Mouse (Mus musculus): ENCODE measurements at regions not wholly inside any gene's neighbourhood (a gene's known extent, or its start where the extent isn't known, plus 50 kb on each side); places are given as distances from the start of the nearest gene placed in this dataset.

- Histone ChIP-seq H3K9me3 (ENCODE audit: control insufficient read depth, low read length) (no peaks in the 10 kb centered on the region), H3K4me2 (ENCODE audit: low read length) (no peak overlapping the region), H3K4me3 (ENCODE audit: low read depth, low read length) (no peak overlapping the region), H3K27me3 (replicated peaks; ENCODE audit: control insufficient read depth, insufficient read depth, low read length) (no peaks in the 10 kb centered on the region), H3K9ac (ENCODE audit: low read length) (no peak overlapping the region), H3K4me1 (replicated peaks; ENCODE audit: control insufficient read depth, insufficient read depth, low read length) (no peaks in the 10 kb centered on the region), H3K27ac (ENCODE audit: low read depth) (no peak overlapping the region), H3K36me3 (ENCODE audit: control insufficient read depth, insufficient read depth, low read length) (no peaks in the 10 kb centered on the region)
- no peak for ATAC-seq (replicated peaks; ENCODE audit: low FRiP score, low TSS enrichment, low read depth)
- no peak for DNase-seq (ENCODE audit: low spot score)
- WGBS, result 50% methylated on average over 1 of the region's 1 CpGs
Measured at GRCm38 (mm10) chr1:75901146-75901545, 355.1 kb downstream of the Slc4a3 start.

GRCm38 (mm10) chr1:75905699-75906470 is 359.8 kb downstream of the Slc4a3 start:
- H3K9me3 ChIP-seq (ENCODE audit: control insufficient read depth, low read length), result no peaks in the 10 kb centered on the region
- no peak overlapping the region for H3K9ac ChIP-seq (ENCODE audit: low read length)
- H3K4me3 ChIP-seq (ENCODE audit: low read depth, low read length), result no peak overlapping the region
- H3K27ac ChIP-seq (ENCODE audit: low read depth), result no peak overlapping the region
- no peaks in the 10 kb centered on the region for H3K4me1 ChIP-seq (replicated peaks; ENCODE audit: control insufficient read depth, insufficient read depth, low read length)
- WGBS, result 76% methylated on average over 9 of the region's 9 CpGs
- H3K4me2 ChIP-seq (ENCODE audit: low read length), result no peak overlapping the region
- ATAC-seq (replicated peaks; ENCODE audit: low FRiP score, low TSS enrichment, low read depth), result no peak
- DNase-seq (ENCODE audit: low spot score), result no peak
- H3K36me3 ChIP-seq (ENCODE audit: control insufficient read depth, insufficient read depth, low read length), result no peaks in the 10 kb centered on the region
- no peaks in the 10 kb centered on the region for H3K27me3 ChIP-seq (replicated peaks; ENCODE audit: control insufficient read depth, insufficient read depth, low read length)

DNA sequence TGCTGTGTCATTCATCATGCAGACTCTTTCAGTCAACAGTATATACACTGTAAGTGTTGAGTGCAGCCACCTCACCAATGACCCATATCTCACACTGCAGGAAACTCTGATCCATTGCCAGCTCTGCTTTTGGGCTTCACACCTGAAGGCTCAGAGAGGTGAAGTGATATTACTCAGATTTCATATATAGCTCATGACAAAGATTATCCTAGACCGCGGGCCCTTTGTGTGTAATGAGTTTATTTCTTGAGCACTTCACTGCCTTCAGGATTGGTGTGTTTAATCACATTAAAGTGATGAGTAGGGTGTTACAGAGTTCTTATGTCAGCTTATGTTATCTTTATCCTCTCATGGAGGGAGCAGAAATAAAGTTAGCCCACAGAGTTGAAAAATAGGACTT is 369.2 kb downstream of the Slc4a3 start:
- Histone ChIP-seq H3K4me2 (ENCODE audit: low read length) (no peak overlapping the region), H3K27me3 (replicated peaks; ENCODE audit: control insufficient read depth, insufficient read depth, low read length) (no peaks in the 10 kb centered on the region), H3K36me3 (ENCODE audit: control insufficient read depth, insufficient read depth, low read length) (no peaks in the 10 kb centered on the region), H3K4me1 (replicated peaks; ENCODE audit: control insufficient read depth, insufficient read depth, low read length) (no peaks in the 10 kb centered on the region), H3K9ac (ENCODE audit: low read length) (no peak overlapping the region), H3K9me3 (ENCODE audit: control insufficient read depth, low read length) (no peaks in the 10 kb centered on the region), H3K27ac (ENCODE audit: low read depth) (no peak overlapping the region), H3K4me3 (ENCODE audit: low read depth, low read length) (no peak overlapping the region)
- WGBS, result 87% methylated on average over 2 of the region's 2 CpGs
- ATAC-seq (replicated peaks; ENCODE audit: low FRiP score, low TSS enrichment, low read depth) (no peak), DNase-seq (ENCODE audit: low spot score) (no peak)

- Histone ChIP-seq H3K27ac (ENCODE audit: low read depth) (no peak overlapping the region), H3K4me1 (replicated peaks; ENCODE audit: control insufficient read depth, insufficient read depth, low read length) (no peaks in the 10 kb centered on the region), H3K9me3 (ENCODE audit: control insufficient read depth, low read length) (no peaks in the 10 kb centered on the region), H3K27me3 (replicated peaks; ENCODE audit: control insufficient read depth, insufficient read depth, low read length) (no peaks in the 10 kb centered on the region), H3K9ac (ENCODE audit: low read length) (no peak overlapping the region), H3K4me3 (ENCODE audit: low read depth, low read length) (no peak overlapping the region), H3K4me2 (ENCODE audit: low read length) (no peak overlapping the region), H3K36me3 (ENCODE audit: control insufficient read depth, insufficient read depth, low read length) (no peaks in the 10 kb centered on the region)
- ATAC-seq (replicated peaks; ENCODE audit: low FRiP score, low TSS enrichment, low read depth), result no peak
- WGBS, result 28% methylated on average over 2 of the region's 2 CpGs
- no peak for DNase-seq (ENCODE audit: low spot score)
Measured at GRCm38 (mm10) chr1:75916181-75916580, 370.1 kb downstream of the Slc4a3 start.

DNA sequence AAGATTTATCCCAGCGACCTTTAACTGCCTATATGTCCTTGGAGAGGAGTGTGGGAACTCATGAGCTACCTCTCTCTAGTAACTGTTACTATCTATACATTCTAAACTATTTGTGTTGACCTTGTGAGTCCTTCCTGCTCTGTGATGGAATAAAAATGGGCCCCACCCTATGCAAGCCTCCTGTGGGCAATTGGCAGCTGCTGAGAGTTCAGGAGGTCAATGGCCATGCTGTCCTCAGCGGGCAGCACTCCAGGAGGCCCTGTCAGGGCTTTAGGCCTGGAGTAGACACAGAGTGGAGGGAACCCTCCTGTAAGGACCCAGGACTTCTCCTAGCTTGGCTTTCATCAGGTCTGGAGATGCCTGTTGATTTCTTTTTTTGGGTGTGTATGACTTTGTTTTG is 373.1 kb downstream of the Slc4a3 start:
- DNase-seq (ENCODE audit: low spot score) (no peak), ATAC-seq (replicated peaks; ENCODE audit: low FRiP score, low TSS enrichment, low read depth) (no peak)
- Histone ChIP-seq H3K4me3 (ENCODE audit: low read depth, low read length) (no peak overlapping the region), H3K36me3 (ENCODE audit: control insufficient read depth, insufficient read depth, low read length) (no peaks in the 10 kb centered on the region), H3K27ac (ENCODE audit: low read depth) (no peak overlapping the region), H3K27me3 (replicated peaks; ENCODE audit: control insufficient read depth, insufficient read depth, low read length) (no peaks in the 10 kb centered on the region), H3K4me2 (ENCODE audit: low read length) (no peak overlapping the region), H3K4me1 (replicated peaks; ENCODE audit: control insufficient read depth, insufficient read depth, low read length) (no peaks in the 10 kb centered on the region), H3K9ac (ENCODE audit: low read length) (no peak overlapping the region), H3K9me3 (ENCODE audit: control insufficient read depth, low read length) (no peaks in the 10 kb centered on the region)
- 60% methylated on average over 2 of the region's 2 CpGs for WGBS

DNA sequence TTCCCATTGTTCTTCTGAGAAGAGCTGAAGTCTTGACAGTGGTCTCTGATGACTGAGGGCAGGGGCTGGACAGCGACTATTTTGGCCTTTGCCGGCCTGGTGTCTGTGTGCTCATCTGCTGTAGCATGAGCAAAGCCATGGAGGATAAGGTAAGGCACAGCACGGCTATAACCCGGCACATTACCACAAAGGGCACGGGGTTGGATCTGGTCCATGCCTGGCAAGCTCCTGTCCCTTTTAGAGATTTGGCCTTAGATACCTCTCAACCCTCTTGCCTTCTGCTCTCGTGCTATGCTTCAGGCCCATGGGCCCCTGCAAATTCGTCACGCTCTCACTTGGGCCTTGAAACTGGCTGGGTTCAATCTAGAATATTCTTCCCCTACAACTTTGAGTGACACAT is 379.0 kb downstream of the Slc4a3 start:
- H3K4me1 ChIP-seq (replicated peaks; ENCODE audit: control insufficient read depth, insufficient read depth, low read length), result 0 out of 2 replicates have a peak, but pooled peaks cover 4% of the 10 kb centered on the region
- no peaks in the 10 kb centered on the region for H3K36me3 ChIP-seq (ENCODE audit: control insufficient read depth, insufficient read depth, low read length)
- 88% methylated on average over 8 of the region's 8 CpGs for WGBS
- H3K9me3 ChIP-seq (ENCODE audit: control insufficient read depth, low read length), result no peaks in the 10 kb centered on the region
- H3K4me3 ChIP-seq (ENCODE audit: low read depth, low read length), result no peak overlapping the region
- no peak overlapping the region for H3K9ac ChIP-seq (ENCODE audit: low read length)
- H3K27me3 ChIP-seq (replicated peaks; ENCODE audit: control insufficient read depth, insufficient read depth, low read length), result no peaks in the 10 kb centered on the region
- DNase-seq (ENCODE audit: low spot score) (no peak), ATAC-seq (replicated peaks; ENCODE audit: low FRiP score, low TSS enrichment, low read depth) (no peak)
- no peak overlapping the region for H3K4me2 ChIP-seq (ENCODE audit: low read length)
- no peak overlapping the region for H3K27ac ChIP-seq (ENCODE audit: low read depth)

DNA sequence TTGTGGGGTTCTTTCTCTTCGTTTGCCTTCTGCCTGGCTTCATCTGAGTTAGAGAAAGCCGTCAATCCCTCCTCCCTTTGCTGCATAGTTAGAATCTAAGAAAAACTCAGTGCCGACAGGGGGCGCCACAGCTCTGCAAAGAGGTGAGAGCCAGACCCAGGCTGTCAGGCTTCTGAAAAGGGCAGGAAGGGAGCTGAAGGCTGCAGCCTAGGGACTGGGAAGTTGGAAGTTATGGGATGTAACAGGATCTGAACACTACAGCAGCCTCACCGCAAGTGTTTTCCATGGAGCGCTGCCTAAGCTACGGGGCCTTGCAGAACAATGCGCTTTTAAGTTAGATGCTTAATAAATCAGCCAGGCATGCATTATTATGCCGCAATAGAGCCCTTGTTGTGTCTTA is 379.7 kb downstream of the Slc4a3 start:
- no peak overlapping the region for H3K27ac ChIP-seq (ENCODE audit: low read depth)
- 25% methylated on average over 9 of the region's 9 CpGs for WGBS

GRCm38 (mm10) chr1:75931852-75932251 is 385.8 kb downstream of the Slc4a3 start:
- H3K4me2 ChIP-seq (ENCODE audit: low read length), result no peak overlapping the region
- DNase-seq (ENCODE audit: low spot score) (no peak), ATAC-seq (replicated peaks; ENCODE audit: low FRiP score, low TSS enrichment, low read depth) (no peak)
- peaks cover 15% of the 10 kb centered on the region for H3K4me1 ChIP-seq (replicated peaks; ENCODE audit: control insufficient read depth, insufficient read depth, low read length)
- no peak overlapping the region for H3K27ac ChIP-seq (ENCODE audit: low read depth)
- no peak overlapping the region for H3K9ac ChIP-seq (ENCODE audit: low read length)
- no peaks in the 10 kb centered on the region for H3K9me3 ChIP-seq (ENCODE audit: control insufficient read depth, low read length)
- 68% methylated on average over 2 of the region's 2 CpGs for WGBS
- H3K4me3 ChIP-seq (ENCODE audit: low read depth, low read length), result no peak overlapping the region
- H3K36me3 ChIP-seq (ENCODE audit: control insufficient read depth, insufficient read depth, low read length), result no peaks in the 10 kb centered on the region
- H3K27me3 ChIP-seq (replicated peaks; ENCODE audit: control insufficient read depth, insufficient read depth, low read length), result no peaks in the 10 kb centered on the region

More for the DNA sequence above, 379.7 kb downstream of the Slc4a3 start:
- ATAC-seq (replicated peaks; ENCODE audit: low FRiP score, low TSS enrichment, low read depth) (peak; percentile 50; the same call in 1 of the 2 replicates), DNase-seq (ENCODE audit: low spot score) (peak; percentile 97)
- no peaks in the 10 kb centered on the region for H3K27me3 ChIP-seq (replicated peaks; ENCODE audit: control insufficient read depth, insufficient read depth, low read length)
- H3K4me1 ChIP-seq (replicated peaks; ENCODE audit: control insufficient read depth, insufficient read depth, low read length), result 0 out of 2 replicates have a peak, but pooled peaks cover 4% of the 10 kb centered on the region
- H3K4me2 ChIP-seq (ENCODE audit: low read length), result no peak overlapping the region
- H3K4me3 ChIP-seq (ENCODE audit: low read depth, low read length), result no peak overlapping the region
- no peak overlapping the region for H3K9ac ChIP-seq (ENCODE audit: low read length)
- H3K9me3 ChIP-seq (ENCODE audit: control insufficient read depth, low read length), result no peaks in the 10 kb centered on the region
- no peaks in the 10 kb centered on the region for H3K36me3 ChIP-seq (ENCODE audit: control insufficient read depth, insufficient read depth, low read length)

GRCm38 (mm10) chr1:75933831-75934230 is 387.8 kb downstream of the Slc4a3 start:
- peaks cover 16% of the 10 kb centered on the region for H3K4me1 ChIP-seq (replicated peaks; ENCODE audit: control insufficient read depth, insufficient read depth, low read length)
- no peaks in the 10 kb centered on the region for H3K36me3 ChIP-seq (ENCODE audit: control insufficient read depth, insufficient read depth, low read length)
- H3K27ac ChIP-seq (ENCODE audit: low read depth), result no peak overlapping the region
- H3K9me3 ChIP-seq (ENCODE audit: control insufficient read depth, low read length), result no peaks in the 10 kb centered on the region
- 28% methylated on average over 4 of the region's 4 CpGs for WGBS
- H3K9ac ChIP-seq (ENCODE audit: low read length), result no peak overlapping the region
- ATAC-seq (replicated peaks; ENCODE audit: low FRiP score, low TSS enrichment, low read depth), result no peak
- DNase-seq (ENCODE audit: low spot score), result no peak
- H3K4me2 ChIP-seq (ENCODE audit: low read length), result no peak overlapping the region
- H3K4me3 ChIP-seq (ENCODE audit: low read depth, low read length), result no peak overlapping the region
- H3K27me3 ChIP-seq (replicated peaks; ENCODE audit: control insufficient read depth, insufficient read depth, low read length), result no peaks in the 10 kb centered on the region
